Mouse (Mus musculus) forelimb bud, embryonic 11.5 days (tissue): ENCODE data around the gene Acss1.

ENCODE experiments used
- DNase-seq: peaks from one replicate; pipeline ENCODE4 v3.0.0-alpha.2; 2012; ENCODE audit warnings: low read depth, low spot score

Gene Acss1

GRCm38 (mm10) chr2:150570761-150571160, 97.5 kb downstream of the Acss1 start:
- DNase-seq, result no peak

- no peak for DNase-seq
Observed at GRCm38 (mm10) chr2:150569847-150570590, 98.3 kb downstream of the Acss1 start, which contains the start of gene Cst7. TSS of gene Cst7 (plus strand) at chr2:150570415.
